Mouse (Mus musculus): ENCODE measurements around the gene Gm4922. TPM values are rescaled to one million over a fixed set of nuclear protein-coding genes. Genes with fewer than 3 reads are reported as not detected.

The Gm4922 gene
- polyA plus RNA-seq, 1 experiment from 2014 or later = not detected

GRCm38 (mm10) chr10:18743286-18744142 lies 43.1 kb downstream of the Gm4922 start, which contains the start of gene Arfgef3:
Gene Arfgef3, minus strand, starts transcription at chr10:18743949.
- H3K4me3 ChIP-seq (ENCODE audit: low read depth, low read length) = peak within 1 kb of the TSS; percentile 43
- peak; percentile 68 for DNase-seq (ENCODE audit: low spot score)
- H3K36me3 ChIP-seq (ENCODE audit: control insufficient read depth, insufficient read depth, low read length) = no peaks in the 10 kb centered on the region
- H3K27ac ChIP-seq (replicated peaks; ENCODE audit: low read depth, low read length) = no peak within 1 kb of the TSS
- H3K27me3 ChIP-seq (ENCODE audit: control insufficient read depth, insufficient read depth, low read length) = peaks cover 7% of the 10 kb centered on the region
- WGBS = 3% methylated on average over 50 of the region's 50 CpGs
- no peaks in the 10 kb centered on the region for H3K9me3 ChIP-seq (ENCODE audit: control insufficient read depth, low read length)
- H3K4me1 ChIP-seq (ENCODE audit: control insufficient read depth, insufficient read depth, low read length) = no peaks in the 10 kb centered on the region
- peak within 1 kb of the TSS; percentile 93 for H3K4me2 ChIP-seq (ENCODE audit: low read depth, severe bottlenecking)
- ATAC-seq (ENCODE audit: insufficient number of reproducible peaks, low FRiP score, low TSS enrichment, low read depth) = peak; percentile 39
- H3K9ac ChIP-seq (ENCODE audit: low read length) = no peak within 1 kb of the TSS; the same call in 1 of the 2 replicates

- no peak overlapping the region for H3K4me3 ChIP-seq (ENCODE audit: low read depth, low read length)
- H3K9me3 ChIP-seq (ENCODE audit: control insufficient read depth, low read length) = no peaks in the 10 kb centered on the region
- peaks cover 7% of the 10 kb centered on the region for H3K27me3 ChIP-seq (ENCODE audit: control insufficient read depth, insufficient read depth, low read length)
- DNase-seq (ENCODE audit: low spot score) (no peak), ATAC-seq (ENCODE audit: insufficient number of reproducible peaks, low FRiP score, low TSS enrichment, low read depth) (no peak)
- no peak overlapping the region for H3K9ac ChIP-seq (ENCODE audit: low read length)
- no peak overlapping the region for H3K27ac ChIP-seq (replicated peaks; ENCODE audit: low read depth, low read length)
- H3K36me3 ChIP-seq (ENCODE audit: control insufficient read depth, insufficient read depth, low read length) = no peaks in the 10 kb centered on the region
- no peaks in the 10 kb centered on the region for H3K4me1 ChIP-seq (ENCODE audit: control insufficient read depth, insufficient read depth, low read length)
- H3K4me2 ChIP-seq (ENCODE audit: low read depth, severe bottlenecking) = no peak overlapping the region
- WGBS = 58% methylated on average over 6 of the region's 6 CpGs
Observed at GRCm38 (mm10) chr10:18742086-18742485, 44.5 kb downstream of the Gm4922 start.

DNA sequence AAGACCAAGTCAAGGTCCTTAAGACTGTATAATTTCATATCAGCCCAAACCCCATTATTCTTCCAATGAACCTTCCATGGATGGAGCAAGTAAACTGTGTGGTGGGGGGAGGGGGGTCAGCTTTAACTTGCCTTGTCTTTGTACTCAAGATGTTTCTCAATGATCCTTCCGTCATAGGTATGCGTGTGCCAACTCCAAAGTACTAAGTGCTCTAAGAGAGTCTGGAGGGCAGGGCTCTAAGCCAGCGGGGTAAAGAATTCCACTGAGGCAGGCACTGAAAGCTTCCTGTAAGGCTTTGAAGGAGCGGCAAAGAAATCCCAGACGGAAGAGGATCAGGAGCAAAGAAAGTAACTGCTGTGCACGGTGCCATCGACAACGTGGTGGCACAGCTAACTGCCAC lies 45.6 kb downstream of the Gm4922 start:
- Histone ChIP-seq H3K9ac (ENCODE audit: low read length) (no peak overlapping the region), H3K4me1 (ENCODE audit: control insufficient read depth, insufficient read depth, low read length) (no peaks in the 10 kb centered on the region), H3K36me3 (ENCODE audit: control insufficient read depth, insufficient read depth, low read length) (no peaks in the 10 kb centered on the region), H3K4me2 (ENCODE audit: low read depth, severe bottlenecking) (no peak overlapping the region), H3K27ac (replicated peaks; ENCODE audit: low read depth, low read length) (no peak overlapping the region), H3K4me3 (ENCODE audit: low read depth, low read length) (no peak overlapping the region), H3K9me3 (ENCODE audit: control insufficient read depth, low read length) (no peaks in the 10 kb centered on the region), H3K27me3 (ENCODE audit: control insufficient read depth, insufficient read depth, low read length) (peaks cover 7% of the 10 kb centered on the region)
- DNase-seq (ENCODE audit: low spot score) (no peak), ATAC-seq (ENCODE audit: insufficient number of reproducible peaks, low FRiP score, low TSS enrichment, low read depth) (no peak)
- WGBS = 85% methylated on average over 8 of the region's 8 CpGs

Other genes starting within 250 kb of the Gm4922 start
- gene Hebp2, start 240.7 kb downstream of the Gm4922 start, polyA plus RNA-seq (2014; fragmentation: Nextera tagmentation; extraction: Ambion mirVana) = 19.7 and 21.0 TPM in 2 replicates
- 0.14 and 0.15 TPM in 2 replicates for gene Arfgef3, start 42.8 kb downstream of the Gm4922 start, polyA plus RNA-seq (2014; fragmentation: Nextera tagmentation; extraction: Ambion mirVana)
- gene Perp, start 58.2 kb upstream of the Gm4922 start, polyA plus RNA-seq (2014; fragmentation: Nextera tagmentation; extraction: Ambion mirVana) = 41.1 and 43.3 TPM in 2 replicates
- gene Tnfaip3, start 228.9 kb upstream of the Gm4922 start, polyA plus RNA-seq (2014; fragmentation: Nextera tagmentation; extraction: Ambion mirVana) = 2.2 and 2.5 TPM in 2 replicates

Measured in limb, embryonic 11.5 days (tissue).